Mouse (Mus musculus): ENCODE results near the gene Vsig8.

The Vsig8 gene

DNA sequence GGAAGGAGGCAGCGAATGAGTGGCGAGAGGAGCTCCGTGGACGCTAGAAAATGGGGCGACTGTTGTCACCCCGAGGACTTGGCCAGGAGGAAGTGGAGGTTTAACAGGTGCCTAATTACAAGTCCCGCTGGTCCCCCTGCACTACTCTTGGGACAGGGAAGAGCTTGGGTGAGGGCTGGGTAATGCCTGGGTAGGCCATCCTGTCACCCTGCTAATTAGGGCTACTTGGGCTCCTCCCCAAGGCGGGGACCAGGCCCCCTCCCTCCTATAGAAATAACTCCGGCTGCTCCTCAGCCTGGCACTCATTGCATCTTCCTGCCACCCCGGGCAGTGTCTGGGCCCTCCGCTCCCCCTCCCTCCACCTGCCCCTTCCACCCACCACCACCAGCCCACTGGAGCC, at the start of gene Vsig8:
TSS of gene Vsig8 (plus strand) at position 301 of the 400 bp plus-strand sequence.
- 85% methylated on average over 11 of the region's 11 CpGs for WGBS

DNA sequence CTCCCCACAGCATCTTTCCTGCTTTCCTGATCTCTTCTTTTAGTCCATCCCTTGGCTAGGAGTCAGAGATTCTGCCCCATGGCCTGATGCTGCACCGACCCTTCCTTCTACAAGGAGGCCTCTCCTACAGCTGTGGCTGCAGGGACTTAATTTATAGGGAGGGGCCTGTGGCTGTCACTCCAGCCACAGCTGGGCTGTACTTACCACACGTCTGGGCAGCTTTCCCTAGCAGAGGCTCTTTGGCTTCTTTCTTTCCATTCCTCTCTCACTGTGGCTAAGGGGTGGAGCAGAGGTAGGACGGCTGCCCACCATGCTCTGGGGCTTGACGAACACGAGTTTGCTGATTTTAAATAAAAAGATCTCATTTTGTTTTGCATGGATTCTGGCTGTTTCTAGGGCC, 48.7 kb upstream of the Vsig8 start:
- WGBS, result 65% methylated on average over 5 of the region's 5 CpGs

DNA sequence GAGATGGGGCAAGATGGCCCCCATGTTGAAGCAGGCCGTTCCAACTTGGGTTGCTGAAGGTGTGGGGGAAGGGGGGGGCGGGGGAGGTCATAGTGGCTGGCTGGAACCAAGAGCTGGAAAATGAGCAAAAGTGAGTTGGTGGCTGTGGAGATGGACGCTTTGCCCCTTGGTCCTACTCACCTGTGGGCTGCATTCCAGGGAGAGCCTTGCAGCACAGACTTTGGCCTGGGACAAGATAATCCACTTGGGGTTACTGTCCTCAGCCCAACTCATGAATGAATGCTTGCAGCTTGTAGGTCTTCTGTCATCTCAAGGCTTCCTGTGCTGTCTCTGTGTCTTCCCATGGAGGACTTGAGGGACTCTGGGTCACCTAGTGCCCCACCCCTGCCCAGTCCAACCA, 48.0 kb upstream of the Vsig8 start:
- WGBS, result 96% methylated on average over 3 of the region's 3 CpGs

DNA sequence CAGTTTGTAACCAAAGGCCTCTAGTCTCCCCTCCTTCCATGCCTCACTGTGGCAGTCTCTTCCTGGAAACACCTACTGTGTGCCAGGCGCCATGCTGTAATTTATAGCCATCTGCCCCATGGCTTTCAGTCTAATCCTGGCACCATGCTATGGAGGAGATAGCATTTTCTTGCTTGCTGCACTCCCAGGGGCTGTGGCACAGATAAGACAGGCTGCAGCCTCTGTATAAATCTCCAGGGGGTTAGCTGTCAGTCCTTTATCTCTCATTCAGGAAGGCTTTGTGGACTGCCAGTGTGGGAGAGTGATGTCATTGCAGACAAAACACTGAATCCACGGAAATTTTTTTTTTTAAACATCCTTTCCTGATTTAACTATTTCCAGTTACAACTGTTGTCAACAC, 47.6 kb upstream of the Vsig8 start:
- WGBS, result 70% methylated on average over 2 of the region's 2 CpGs

DNA sequence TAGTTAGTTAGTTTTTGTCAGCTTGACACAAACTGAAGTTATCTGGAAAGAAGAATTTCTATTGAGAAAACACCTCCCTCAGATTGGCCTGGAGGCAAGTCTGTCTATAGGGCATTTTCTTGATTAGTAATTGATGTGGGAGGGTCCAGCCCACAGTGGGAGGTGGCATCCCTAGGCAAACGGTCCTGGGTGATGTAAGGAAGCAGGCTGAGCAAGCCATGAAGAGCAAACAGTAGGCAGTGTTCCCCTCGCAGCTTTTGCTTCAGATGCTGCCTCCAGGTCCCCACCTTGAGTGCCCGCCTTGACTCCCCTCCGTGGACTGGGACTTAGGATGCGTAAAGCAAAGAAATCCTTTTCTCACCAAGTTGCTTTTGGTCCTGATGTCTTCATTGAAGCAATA, 46.5 kb upstream of the Vsig8 start:
- 86% methylated on average over 5 of the region's 5 CpGs for WGBS

DNA sequence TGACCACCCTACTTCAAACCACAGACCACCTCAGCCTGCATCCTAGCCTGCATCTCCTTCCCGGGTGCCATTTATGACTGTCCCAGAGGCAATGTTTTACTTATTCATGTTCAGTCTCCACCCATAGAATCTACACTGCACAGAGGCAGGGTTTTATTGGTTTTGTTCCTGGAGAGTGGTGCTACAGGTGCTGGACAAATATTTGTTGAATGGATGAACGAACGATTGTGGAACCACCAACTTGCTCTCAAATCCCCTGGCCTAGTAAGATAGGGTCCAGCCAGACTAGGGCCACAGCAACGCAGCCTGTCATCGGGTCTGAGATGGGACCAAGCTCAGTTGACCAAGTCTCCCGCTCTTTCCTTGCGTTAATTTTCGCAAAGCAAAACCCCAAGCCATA, 45.8 kb upstream of the Vsig8 start:
- WGBS, result 70% methylated on average over 8 of the region's 8 CpGs

DNA sequence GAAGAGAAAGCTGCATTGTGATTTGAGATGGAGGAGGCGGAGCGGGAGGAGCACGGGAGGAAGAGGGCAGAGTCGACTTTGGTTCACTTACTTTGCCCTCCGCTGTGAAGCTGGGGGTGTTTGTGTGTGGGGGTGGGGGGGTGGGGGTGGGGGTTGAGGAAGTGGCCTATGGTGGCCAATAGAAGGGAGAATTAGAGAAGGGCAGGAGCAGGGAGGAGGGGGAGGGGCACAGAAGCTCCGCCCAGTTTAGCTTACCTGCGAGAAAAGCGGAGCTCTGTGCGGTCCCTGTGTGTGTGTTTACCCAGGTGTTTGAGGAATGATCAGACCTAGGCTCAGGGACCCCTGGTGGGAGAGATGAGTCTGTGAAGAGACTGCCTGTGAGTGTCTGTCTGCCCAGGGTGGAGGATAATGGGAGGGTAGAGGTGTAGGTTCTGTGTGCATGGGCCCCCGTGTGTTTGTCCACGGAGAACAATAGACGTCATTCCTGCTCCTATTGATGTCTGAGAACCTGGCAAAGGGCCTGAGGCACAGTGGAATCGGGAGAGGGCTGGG, 45.2 kb upstream of the Vsig8 start:
- 51% methylated on average over 13 of the region's 13 CpGs for WGBS

DNA sequence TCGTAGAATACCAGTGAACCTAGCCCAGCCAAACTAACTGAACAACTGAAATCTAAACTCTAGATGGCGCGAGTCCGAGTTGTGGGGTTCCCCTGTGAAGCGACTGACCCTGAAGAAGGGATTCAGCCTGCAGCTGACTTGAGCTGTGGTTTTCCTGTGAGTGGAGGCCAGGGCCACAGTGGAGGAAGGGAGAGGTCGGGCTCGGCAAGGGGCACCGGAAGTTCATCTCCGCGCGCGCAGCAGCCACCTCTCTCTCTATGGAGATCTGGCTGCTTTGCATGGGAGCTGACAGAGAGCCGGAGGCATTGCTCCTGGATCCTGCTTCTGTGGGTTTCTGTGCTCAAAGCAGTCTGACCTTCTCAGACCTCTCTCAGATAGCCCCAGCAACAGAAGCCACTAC, 42.8 kb upstream of the Vsig8 start:
- 46% methylated on average over 13 of the region's 13 CpGs for WGBS

DNA sequence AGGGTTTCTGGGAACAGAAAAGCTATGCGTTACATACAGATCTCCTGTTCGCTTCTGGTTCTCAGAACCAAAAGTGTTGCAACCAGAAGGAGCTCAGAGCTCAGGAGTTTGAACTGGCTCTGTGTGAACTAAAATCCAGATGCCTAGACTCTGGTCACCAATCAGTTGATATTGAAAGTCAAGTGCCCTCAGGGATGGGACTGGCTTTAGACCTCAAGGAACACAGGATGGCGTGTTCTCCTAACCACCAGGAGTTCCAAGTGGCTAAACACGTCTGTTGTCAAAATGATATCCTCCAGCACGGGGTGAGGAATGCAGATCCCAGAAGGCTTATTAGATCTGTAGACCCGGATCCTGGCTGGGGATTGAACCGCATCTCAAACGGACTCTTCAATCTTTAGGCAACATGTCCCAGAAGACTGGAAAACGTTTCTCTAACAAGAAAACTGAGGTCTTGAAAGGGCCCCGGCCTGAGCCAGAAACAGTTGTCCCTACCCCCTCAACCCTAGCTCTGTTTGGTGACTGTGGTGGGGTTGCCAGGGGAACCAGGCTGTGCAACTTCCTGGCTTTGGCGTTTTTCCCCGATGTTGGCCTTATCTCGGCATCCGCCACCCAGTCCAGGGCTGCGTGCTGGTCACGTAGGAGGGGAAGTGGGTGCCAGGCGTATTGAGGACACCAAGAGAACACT, 42.1 kb upstream of the Vsig8 start:
- 56% methylated on average over 17 of the region's 17 CpGs for WGBS

DNA sequence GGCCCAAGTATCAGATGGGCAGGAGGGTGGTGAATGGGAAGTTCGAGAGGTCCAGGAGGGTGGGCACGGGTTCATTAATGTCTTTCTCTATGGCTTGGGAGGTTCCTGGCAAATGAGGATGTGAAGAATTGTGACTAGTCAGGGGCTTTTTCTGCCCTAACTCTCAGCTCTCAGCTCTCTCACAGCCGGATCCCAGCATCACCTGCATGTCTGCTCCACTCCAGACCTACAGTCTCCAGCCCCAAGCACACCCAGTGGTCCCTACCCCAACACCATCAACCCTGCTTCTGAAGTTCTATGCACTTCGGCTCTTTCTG, 41.6 kb upstream of the Vsig8 start:
- WGBS, result 58% methylated on average over 4 of the region's 4 CpGs

DNA sequence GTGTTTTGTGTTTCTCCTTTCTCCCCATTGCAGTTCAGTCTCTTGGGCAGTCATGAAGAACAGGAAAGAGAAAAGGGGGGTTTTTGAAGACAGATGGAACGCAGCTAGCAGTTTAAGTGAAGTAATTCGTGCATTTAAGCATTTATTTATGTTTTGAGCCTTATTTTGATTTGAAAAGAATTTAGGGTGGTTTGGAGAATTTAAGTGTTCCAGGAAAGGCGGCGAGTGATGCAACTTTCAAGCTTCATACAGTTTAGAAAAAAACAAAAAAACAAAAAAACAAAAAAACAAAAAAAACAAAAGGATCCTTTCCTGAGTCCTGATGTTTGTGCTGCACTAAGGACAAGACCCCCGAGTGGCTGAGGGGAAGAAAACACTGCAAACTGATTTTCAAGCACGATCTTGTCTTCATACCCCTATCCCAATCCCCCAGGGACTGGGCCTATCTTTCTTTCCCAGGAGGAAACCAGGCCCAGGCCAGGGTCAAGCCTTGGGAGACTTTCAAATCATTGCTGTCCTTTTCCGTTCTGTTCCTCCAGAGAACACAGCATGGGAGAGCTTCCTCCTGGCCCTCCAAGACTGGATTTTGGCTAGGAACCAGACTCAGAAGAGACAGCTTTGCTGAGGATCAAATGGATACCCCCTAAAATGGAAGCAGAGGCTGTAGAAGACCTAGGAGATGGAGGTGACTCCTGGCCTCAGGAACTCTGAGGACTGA, 41.0 kb upstream of the Vsig8 start:
- WGBS, result 74% methylated on average over 7 of the region's 7 CpGs

DNA sequence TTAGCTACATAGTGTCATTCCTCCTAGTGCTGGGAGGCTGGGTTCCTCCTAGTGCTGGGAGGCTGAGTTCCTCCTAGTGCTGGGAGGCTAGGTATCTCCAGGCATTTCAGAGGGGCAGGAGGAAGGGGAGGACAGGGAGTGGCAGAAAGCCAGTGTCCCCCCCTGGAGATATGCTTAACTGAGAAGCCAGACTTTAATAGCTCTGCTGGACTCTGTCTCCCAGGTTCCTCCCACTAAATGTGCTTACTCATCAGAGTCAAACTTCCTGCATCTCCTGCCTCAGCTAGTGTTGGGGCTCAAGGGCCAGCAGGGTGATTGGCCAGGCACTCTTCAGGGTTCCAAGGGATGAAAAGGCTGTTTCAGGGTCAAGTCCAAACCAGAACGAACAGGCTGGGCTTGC, 40.3 kb upstream of the Vsig8 start:
- WGBS, result 88% methylated on average over 1 of the region's 1 CpGs

DNA sequence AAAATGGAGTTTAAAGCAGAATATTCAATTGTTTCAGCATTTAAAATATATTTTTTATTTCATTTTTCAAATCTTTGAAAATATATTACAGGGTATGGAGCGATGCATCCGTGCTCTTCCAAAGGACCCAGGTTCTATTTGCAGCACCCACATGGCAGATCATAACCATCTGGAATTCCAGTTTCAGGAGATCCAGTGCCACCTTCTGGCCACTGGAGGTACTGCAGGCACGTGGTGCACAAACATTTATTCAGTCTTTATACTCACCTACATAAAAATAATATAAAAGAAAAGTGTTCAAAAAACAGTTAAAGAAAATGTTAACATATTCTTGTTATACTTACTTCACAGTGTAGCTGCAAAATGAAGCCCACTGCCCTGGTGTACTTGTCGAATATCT, 37.7 kb upstream of the Vsig8 start:
- 75% methylated on average over 4 of the region's 4 CpGs for WGBS

DNA sequence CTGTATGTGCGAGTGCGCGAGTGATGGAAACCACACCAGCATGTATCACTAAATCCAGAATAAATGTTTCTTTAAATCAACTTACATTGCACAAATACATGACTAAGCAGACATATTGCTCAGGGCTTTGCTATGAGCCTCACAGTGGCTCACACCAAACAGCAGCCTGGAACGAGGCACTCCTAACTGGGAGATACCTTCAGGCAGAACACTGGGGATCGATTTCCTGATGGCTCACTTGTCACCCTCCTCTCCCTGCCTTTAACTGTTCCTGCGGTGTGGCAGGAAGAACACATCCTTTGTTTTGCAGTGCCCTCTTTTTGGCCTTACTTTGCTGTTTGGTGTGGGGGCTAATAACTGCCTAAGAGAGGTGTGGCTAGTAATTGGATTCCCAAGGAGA, 36.1 kb upstream of the Vsig8 start:
- WGBS, result 72% methylated on average over 6 of the region's 6 CpGs

DNA sequence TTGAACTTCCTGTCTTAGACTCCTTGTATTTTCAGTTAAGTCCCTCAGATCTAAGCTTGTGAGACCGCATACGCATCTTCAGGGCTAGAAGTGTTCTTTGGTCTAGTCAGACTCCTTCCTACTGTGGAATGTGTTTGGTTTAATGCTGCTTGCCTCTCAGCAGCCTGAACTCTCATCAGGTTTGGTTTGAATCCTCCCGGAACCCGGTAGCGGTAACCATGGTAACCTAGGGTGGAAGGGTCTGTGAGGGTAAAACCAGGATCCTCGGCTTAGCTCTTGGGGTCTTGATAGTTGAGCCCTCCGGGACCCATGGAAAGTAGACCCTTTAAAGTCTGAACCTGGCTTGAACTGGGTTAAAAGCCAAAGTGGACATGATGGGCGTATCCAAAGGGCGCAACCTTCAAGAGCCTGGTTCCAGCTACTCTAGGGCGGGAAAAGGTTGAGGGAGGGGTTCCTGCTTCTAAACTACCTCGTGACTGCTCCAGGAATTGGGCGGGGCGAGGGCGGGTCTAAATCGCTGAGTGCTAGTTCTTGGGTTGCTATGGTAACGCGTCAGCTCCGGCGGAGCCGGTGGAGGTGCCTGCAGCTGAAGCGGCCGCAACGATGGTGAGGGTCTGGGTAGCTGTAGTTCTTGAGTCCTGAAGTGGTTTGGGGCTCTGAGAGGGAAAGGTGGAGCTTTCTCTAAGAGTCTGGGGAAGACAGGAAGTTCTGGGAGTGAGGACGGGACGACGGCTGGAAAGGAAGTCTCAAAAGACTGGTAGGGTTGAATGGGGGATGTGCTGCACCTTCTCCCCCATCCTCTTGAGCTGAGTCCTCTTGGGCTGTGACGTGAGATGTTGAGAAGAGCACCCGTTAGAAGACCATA, 34.9 kb upstream of the Vsig8 start, which contains the start of gene Cfap45:
TSS of gene Cfap45 (plus strand) at position 226 of the 865 bp plus-strand sequence.
- 2% methylated on average over 28 of the region's 28 CpGs for WGBS

DNA sequence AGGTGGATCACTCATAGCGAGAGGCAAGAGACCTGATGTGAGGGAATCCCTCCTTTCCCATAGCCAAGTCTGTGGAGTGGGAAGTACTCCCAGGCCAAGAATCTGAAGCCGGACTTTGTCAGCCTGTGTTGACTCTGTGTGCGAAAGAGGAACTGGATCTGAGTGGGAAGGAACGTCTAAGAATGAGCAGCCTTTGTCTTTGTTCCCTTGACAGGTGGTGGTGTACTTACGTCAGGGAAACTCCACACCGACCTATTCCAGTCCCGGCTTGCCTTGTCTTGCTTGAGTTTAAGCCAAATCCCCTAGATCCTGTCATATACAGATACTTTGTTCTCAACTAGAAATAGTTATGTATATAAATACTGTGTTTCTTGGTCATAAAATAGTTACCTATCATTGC, 33.2 kb upstream of the Vsig8 start:
- 65% methylated on average over 7 of the region's 7 CpGs for WGBS

DNA sequence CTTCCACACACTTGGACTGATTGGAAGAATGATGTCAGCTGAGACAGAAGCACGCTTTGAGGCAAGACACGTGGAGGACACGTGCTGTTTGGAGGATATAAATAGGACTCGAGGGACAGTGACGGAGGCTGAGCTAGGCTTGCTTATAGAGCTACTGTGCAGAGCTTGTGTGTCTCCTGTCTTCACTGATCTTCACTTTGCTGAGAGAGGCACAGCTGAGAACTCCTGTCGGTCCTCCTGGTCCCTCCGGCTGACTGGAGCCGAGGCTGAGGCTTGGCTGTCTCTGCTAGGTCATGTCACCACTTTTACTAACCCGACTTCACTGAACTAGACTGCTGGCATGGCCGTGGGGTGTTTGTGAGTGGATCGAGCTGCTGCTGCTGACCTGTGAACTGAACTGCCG, 32.0 kb upstream of the Vsig8 start:
- 44% methylated on average over 12 of the region's 12 CpGs for WGBS

DNA sequence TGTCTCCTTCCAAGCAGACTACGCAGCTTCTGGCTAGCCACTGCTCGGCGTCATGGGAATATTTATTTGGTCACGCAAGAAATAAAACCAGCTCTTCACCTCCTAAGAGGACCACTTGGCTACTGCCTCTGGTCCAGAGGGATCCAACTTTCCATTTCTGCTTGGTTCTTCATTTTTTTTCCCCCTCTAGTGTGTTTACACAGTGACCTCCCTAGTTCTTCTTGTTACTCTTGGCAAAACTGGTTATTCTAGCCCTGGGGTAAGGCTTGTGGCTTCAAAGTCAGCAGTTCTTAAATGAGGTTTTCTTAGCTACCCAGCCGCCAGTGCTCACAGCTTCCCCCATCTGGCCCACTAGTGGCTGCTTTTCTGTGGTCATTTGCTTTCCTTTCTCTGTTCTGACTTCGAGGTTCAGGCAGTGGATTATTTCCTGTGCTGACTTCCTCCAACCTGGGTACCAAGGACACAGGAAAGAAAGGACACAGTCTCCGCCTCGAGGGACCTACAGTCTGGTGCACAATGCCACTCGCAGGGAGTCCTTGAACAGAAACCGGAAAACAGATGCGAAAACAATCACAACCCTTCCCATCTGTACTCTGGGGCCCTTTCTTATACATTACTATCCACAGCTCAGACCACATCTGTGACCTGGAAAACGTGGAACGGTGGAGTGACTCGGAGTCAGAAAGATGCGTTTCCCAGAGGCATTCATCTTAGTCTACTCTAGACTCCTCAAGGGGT, 30.5 kb upstream of the Vsig8 start:
- WGBS, result 61% methylated on average over 15 of the region's 15 CpGs

DNA sequence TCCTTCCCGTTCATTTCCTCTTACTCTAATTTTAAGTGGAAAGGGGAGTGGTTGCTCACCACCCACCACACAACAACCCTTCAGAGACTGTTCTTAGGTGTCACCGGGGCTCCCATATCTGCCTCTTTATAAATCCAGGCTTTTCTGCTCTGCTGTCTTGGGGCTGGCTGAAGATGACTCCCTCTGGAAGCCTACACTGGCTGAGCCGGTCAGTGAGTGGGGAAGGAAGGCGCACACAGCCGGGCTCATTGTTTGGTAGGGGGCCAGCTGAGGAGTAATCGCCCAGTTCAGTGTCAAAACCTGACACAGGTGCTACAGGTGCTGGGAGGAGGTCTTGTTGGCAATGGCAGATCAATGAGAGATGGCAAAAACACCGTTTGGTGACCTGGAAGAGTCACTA, 29.8 kb upstream of the Vsig8 start:
- WGBS, result 72% methylated on average over 7 of the region's 7 CpGs

DNA sequence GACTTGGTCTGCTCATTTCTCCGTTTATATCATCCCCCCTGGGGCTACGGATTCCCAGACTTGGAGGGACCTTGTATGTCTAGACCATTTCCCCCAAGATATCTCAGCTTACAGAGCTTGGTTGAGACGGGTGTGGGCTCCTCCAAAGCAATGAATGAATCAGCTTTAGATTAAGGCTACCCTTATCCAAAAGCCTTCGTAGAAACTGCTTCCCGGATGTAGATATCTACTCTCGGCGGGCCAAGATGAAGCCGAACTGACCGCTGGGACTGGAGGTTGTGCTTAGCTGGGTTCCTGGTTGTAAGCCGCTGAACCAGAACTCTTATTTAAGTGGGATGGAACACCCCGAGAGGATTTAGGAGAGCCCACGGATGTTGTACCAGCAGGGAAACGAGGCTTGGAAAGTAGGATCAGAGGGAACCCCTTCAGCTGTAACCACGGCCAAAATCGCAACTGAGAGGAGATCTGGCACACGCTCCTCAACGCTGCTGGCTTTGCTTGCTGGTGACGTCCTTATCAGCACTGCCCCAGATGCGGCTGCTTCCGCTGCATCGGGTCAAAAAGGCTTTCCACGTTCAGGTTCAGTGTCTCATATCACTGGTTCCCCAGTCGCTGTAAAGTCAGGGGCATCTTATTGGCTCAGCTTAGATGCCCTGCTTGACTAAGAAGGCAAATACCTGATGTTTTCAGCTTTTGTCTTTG, 29.2 kb upstream of the Vsig8 start:
- WGBS, result 66% methylated on average over 23 of the region's 23 CpGs

DNA sequence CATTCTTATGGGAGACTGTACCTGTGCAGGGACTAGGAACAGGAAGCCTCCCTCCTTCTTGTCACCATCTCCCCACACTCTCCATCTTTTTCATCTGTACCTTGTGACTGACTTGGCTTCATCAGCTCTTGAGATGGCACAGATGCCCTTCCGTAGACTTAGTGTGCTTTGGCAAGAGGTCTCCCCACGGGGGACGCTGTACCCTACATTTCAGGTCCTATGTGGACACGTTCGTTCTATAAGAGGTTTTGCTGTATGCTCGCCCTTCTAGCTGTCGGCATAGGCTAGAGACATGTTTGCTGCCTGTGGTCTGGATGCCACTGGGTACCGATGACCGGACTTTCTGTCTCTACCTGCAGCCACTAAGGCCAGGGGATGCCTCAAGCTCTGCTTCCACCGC, 28.3 kb upstream of the Vsig8 start:
- 97% methylated on average over 10 of the region's 10 CpGs for WGBS
